Comparison of ENCODE assay signal across 9 mouse cellular contexts in the genomic region with DNA sequence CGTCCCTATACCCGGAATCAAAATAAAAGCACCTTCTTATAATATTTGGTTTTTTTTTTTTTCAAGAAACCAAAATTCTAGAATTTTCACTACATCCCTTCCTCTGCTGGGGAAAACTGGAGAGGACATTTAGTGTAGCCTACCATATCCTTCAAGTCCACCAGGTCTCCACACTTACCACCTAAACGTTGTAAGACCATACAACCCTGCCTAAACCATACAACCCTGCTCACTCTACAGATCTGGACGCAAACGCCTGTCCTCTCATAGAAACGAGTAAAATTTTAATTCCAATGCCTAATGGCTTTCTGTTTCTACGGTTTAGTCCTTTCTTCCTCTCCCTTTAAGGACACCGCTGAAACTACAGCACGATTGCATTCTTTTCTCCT. TPM values are rescaled to one million over a fixed set of nuclear protein-coding genes. Genes with fewer than 3 reads are reported as not detected.
DNase-seq lines count a peak whose midpoint lies in the region; ATAC-seq and TF ChIP-seq lines count a peak whose summit lies in the region.
"Had no signal": no experiment of that assay in that cellular context is flagged by ENCODE, and none has a peak within 500 bp of the region (broad histone marks: within the 10 kb centered on the region; RNA-seq: fewer than 3 reads in every experiment).

No protein-coding gene starts in this region.

- peak overlapping the region; percentile 75 for H3K4me2 ChIP-seq in heart, embryonic 11.5 days

- 0 out of 2 replicates have a peak, but pooled peaks cover 2% of the 10 kb centered on the region for H3K4me1 ChIP-seq in heart, embryonic 11.5 days (ENCODE audit: control insufficient read depth, insufficient read depth, low read length)
- H3K4me1 ChIP-seq in ES-E14 (ENCODE audit: control insufficient read depth in 2 of 2, insufficient read depth in 2 of 2, low read length in 2 of 2, poor library complexity in 1 of 2): no peaks in the 10 kb centered on the region
- H3K4me1 ChIP-seq in megakaryocyte, embryonic 14.5 days: peaks cover 20% of the 10 kb centered on the region; the same call in 1 of the 2 replicates

- H3K27me3 ChIP-seq in heart, embryonic 11.5 days (ENCODE audit: control insufficient read depth, insufficient read depth, low read length): no peaks in the 10 kb centered on the region
- no peaks in the 10 kb centered on the region for H3K27me3 ChIP-seq in megakaryocyte, embryonic 14.5 days (replicated peaks)

- H3K27ac ChIP-seq in heart, embryonic 11.5 days (ENCODE audit: low read depth, low read length): peak overlapping the region; percentile 70
- H3K27ac ChIP-seq in ES-E14 (ENCODE audit: insufficient read depth, low read depth, low read length, poor library complexity, severe bottlenecking): no peak overlapping the region

- no peak for DNase-seq in heart, adult 18-20 months
- DNase-seq in ES-E14 (ENCODE audit: low read depth, low spot score): no peak
- DNase-seq in ovary, adult 18-20 months (ENCODE audit: low spot score): no peak
- no peak for DNase-seq in adrenal gland, adult 18-20 months (ENCODE audit: low spot score in 2 of 2)
- no peak for DNase-seq in adrenal gland, postnatal 14 days

- H3K9ac ChIP-seq in heart, embryonic 11.5 days (ENCODE audit: low read depth, low read length): peak overlapping the region; percentile 81
- peak overlapping the region; percentile 86 for H3K9ac ChIP-seq in ES-E14 (ENCODE audit: insufficient read depth, low read depth, low read length, poor library complexity, severe bottlenecking)

- in situ Hi-C loops in ES-E14 (cut with MboI; ENCODE audit: low sequenced_read_pairs in 2 of 2, unreplicated experiment in 2 of 2): no loop called here

- no peaks in the 10 kb centered on the region for H3K9me3 ChIP-seq in heart, embryonic 11.5 days (replicated peaks; ENCODE audit: control insufficient read depth, low read length)
- H3K9me3 ChIP-seq in ES-E14 (ENCODE audit: control insufficient read depth, insufficient read depth, low read depth, low read length): no peaks in the 10 kb centered on the region
- peaks cover 4% of the 10 kb centered on the region for H3K9me3 ChIP-seq in megakaryocyte, embryonic 14.5 days

- ATAC-seq in heart, embryonic 11.5 days (replicated peaks; ENCODE audit: insufficient number of reproducible peaks, low FRiP score, low TSS enrichment): no peak
- ATAC-seq in hematopoietic stem cell, adult 5-6 weeks (replicated peaks in 1 of 2; ENCODE audit: insufficient read depth in 1 of 2, low FRiP score in 2 of 2, low TSS enrichment in 1 of 2, low read depth in 1 of 2, poor library complexity in 2 of 2, severe bottlenecking in 2 of 2): peak; percentile 6 to 9

- 11% methylated on average over 9 of the region's 9 CpGs for WGBS in heart, embryonic 11.5 days (ENCODE audit: insufficient replicate concordance)

- H3K36me3 ChIP-seq in heart, embryonic 11.5 days (ENCODE audit: control insufficient read depth, insufficient read depth, low read length): no peaks in the 10 kb centered on the region
- H3K36me3 ChIP-seq in ES-E14 (ENCODE audit: control insufficient read depth, insufficient read depth, low read length, poor library complexity, severe bottlenecking): no peaks in the 10 kb centered on the region
- H3K36me3 ChIP-seq in megakaryocyte, embryonic 14.5 days (replicated peaks; ENCODE audit: low read length): peaks cover 32% of the 10 kb centered on the region

- H3K4me3 ChIP-seq in heart, embryonic 11.5 days (ENCODE audit: low read depth, low read length): peak overlapping the region; percentile 59
- peak overlapping the region; percentile 92 to 98 for H3K4me3 ChIP-seq in ES-E14 (ENCODE audit: insufficient read depth in 1 of 2, low read depth in 1 of 2, low read length in 2 of 2, poor library complexity in 1 of 2, severe bottlenecking in 1 of 2)
- H3K4me3 ChIP-seq in megakaryocyte, embryonic 14.5 days (replicated peaks): peak overlapping the region; percentile 94

TF ChIP-seq in ES-E14, 5 proteins besides CTCF, POLR2A, EP300 and RAD21:
- no peak for TF ChIP-seq MAFK (IDR thresholded peaks at IDR 0.05; ENCODE audit: insufficient read depth, low read depth, low read length)
- TF ChIP-seq ZC3H11A (IDR thresholded peaks at IDR 0.05; ENCODE audit: borderline replicate concordance, low read depth, low read length): no peak
- no peak for TF ChIP-seq CHD2 (IDR thresholded peaks at IDR 0.05; ENCODE audit: low read depth, low read length)
- no peak for TF ChIP-seq HCFC1 (IDR thresholded peaks at IDR 0.05; ENCODE audit: borderline replicate concordance, insufficient read depth, low read length)
- no peak for TF ChIP-seq ZNF384 (IDR thresholded peaks at IDR 0.05; ENCODE audit: low read depth, low read length)

RNA-seq across cellular contexts. Expression of gene Zfp369, which starts 0.6 kb away (rescaled TPM):
- polyA plus RNA-seq in heart, embryonic 11.5 days (2014; fragmentation: Nextera tagmentation; extraction: Ambion mirVana): 14.4 and 16.7 TPM in 2 replicates
- total RNA-seq in heart, adult 18-20 months (2021): 10 to 100 TPM; 20.7 to 22.6 TPM
- 30.7 and 36.0 TPM in 2 replicates for total RNA-seq in ES-E14 (2012; rRNA removed)
- total RNA-seq in hematopoietic stem cell, adult 5-6 weeks (2017): 66.9 and 73.8 TPM in 2 replicates
- polyA plus RNA-seq in megakaryocyte, embryonic 14.5 days (2012; ENCODE audit: insufficient read depth, low replicate concordance): 1.6 and 6.1 TPM in 2 replicates
- total RNA-seq in adrenal gland, adult 18-20 months (2021): 10 to 100 TPM; 21.8 to 23.9 TPM
- total RNA-seq in adrenal gland, postnatal 14 days (2021): 27.9 and 29.9 TPM in 2 replicates

RNA-seq across cellular contexts. Expression of gene Gm10775, which starts 18.6 kb away (rescaled TPM):
- polyA plus RNA-seq in heart, embryonic 11.5 days (2014; fragmentation: Nextera tagmentation; extraction: Ambion mirVana): not detected in 2 replicates
- total RNA-seq in heart, adult 18-20 months (2021): not detected
- 0.21 TPM in 1 of 2 replicates, not detected in the other for total RNA-seq in ES-E14 (2012; rRNA removed)
- not detected in 2 replicates for total RNA-seq in hematopoietic stem cell, adult 5-6 weeks (2017)
- polyA plus RNA-seq in megakaryocyte, embryonic 14.5 days (2012; ENCODE audit: insufficient read depth, low replicate concordance): 0.22 TPM in 1 of 2 replicates, not detected in the other
- not detected for total RNA-seq in adrenal gland, adult 18-20 months (2021)
- total RNA-seq in adrenal gland, postnatal 14 days (2021): not detected in 2 replicates
- total RNA-seq: gastrocnemius, postnatal 36 days had no signal
